Mouse (Mus musculus) lung, postnatal 0 days (tissue): ENCODE measurements around the gene Phykpl.

Experiments used
- CTCF ChIP-seq: IDR thresholded peaks from 2 replicates; pipeline ENCODE4 v1.5.1; 2016; ENCODE audit warnings: antibody characterized with exemption, mild to moderate bottlenecking
- EP300 ChIP-seq: IDR thresholded peaks from 2 replicates; pipeline ENCODE4 v1.6.1; 2016; ENCODE audit warnings: antibody characterized with exemption, mild to moderate bottlenecking, control low read depth

- TF ChIP-seq CTCF (no peak), EP300 (no peak)
Observed at GRCm38 (mm10) chr11:51538919-51539758, 45.4 kb upstream of the Phykpl start.
